In the genomic region with DNA sequence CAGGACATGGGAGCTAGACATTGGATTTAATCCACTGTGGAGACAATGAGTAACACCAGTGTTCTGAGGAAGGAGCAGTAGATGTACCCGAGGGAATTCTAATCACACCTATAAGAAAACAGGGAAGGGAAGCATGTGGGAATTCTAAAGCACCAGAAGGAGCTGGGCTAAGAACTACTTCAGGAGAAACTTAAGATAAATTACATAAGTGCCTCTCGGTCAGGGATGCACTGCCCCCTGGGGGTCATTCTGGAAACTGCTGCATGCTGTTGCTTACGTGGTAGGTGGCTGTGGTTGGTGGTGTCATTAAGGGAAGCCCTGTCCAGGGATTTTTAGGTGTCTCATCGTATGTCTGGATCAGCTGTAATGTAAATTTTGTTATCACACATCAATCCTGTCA, we compare ENCODE assay signal across 8 mouse cellular contexts. TPM values are rescaled to one million over a fixed set of nuclear protein-coding genes. Genes with fewer than 3 reads are reported as not detected.
DNase-seq lines count a peak whose midpoint lies in the region; ATAC-seq lines count a peak whose summit lies in the region.

No protein-coding gene starts in this region.

- no peaks in the 10 kb centered on the region for H3K27me3 ChIP-seq in limb, embryonic 11.5 days (ENCODE audit: control insufficient read depth, insufficient read depth, low read length)
- H3K27me3 ChIP-seq in splenic B cell, adult 2 months (ENCODE audit: control insufficient read depth, insufficient read depth, low read length, poor library complexity, severe bottlenecking): no peaks in the 10 kb centered on the region

- no peaks in the 10 kb centered on the region for H3K4me1 ChIP-seq in limb, embryonic 11.5 days (ENCODE audit: control insufficient read depth, insufficient read depth, low read length)

- no peak; the same call in 1 of the 2 replicates for ATAC-seq in limb, embryonic 11.5 days (ENCODE audit: insufficient number of reproducible peaks, low FRiP score, low TSS enrichment, low read depth)

- 20% methylated on average over 4 of the region's 4 CpGs for WGBS in limb, embryonic 11.5 days

- H3K4me3 ChIP-seq in limb, embryonic 11.5 days (ENCODE audit: low read depth, low read length): no peak overlapping the region

- intact Hi-C loops in gastrocnemius, postnatal 36 days (cut with DNase I): loop anchor here (1.0 to 5.0 kb wide), 2 partner anchors 256 to 480 kb away; no protein-coding TSS in a partner anchor

- no peaks in the 10 kb centered on the region for H3K36me3 ChIP-seq in limb, embryonic 11.5 days (ENCODE audit: control insufficient read depth, insufficient read depth, low read length)
- no peaks in the 10 kb centered on the region for H3K36me3 ChIP-seq in splenic B cell, adult 2 months (ENCODE audit: control insufficient read depth, insufficient read depth, low read length, poor library complexity, severe bottlenecking)

- no peak overlapping the region for H3K27ac ChIP-seq in limb, embryonic 11.5 days (replicated peaks; ENCODE audit: low read depth, low read length)

- H3K4me2 ChIP-seq in limb, embryonic 11.5 days (ENCODE audit: low read depth, severe bottlenecking): no peak overlapping the region

- DNase-seq in 3134 (ENCODE audit: extremely low read depth, insufficient read length, low spot score): peak; percentile 3
- peak; percentile 78 to 94 for DNase-seq in adrenal gland, adult (ENCODE audit: inconsistent age in 2 of 2, low spot score in 1 of 2)
- peak; percentile 83 for DNase-seq in embryo, embryonic 10 days (ENCODE audit: low spot score)
- peak; percentile 68 to 73 for DNase-seq in gastrocnemius, postnatal 36 days
- DNase-seq in kidney, adult 8-10 months: peak; percentile 66 to 91
- DNase-seq in limb, embryonic 11.5 days (ENCODE audit: low spot score): peak; percentile 86
- peak; percentile 82 for DNase-seq in naive thymus-derived CD4-positive, alpha-beta T cell, adult 2 months (ENCODE audit: low read depth)
- DNase-seq in splenic B cell, adult 2 months (ENCODE audit: low read depth, low spot score): peak; percentile 87

- H3K9me3 ChIP-seq in limb, embryonic 11.5 days (ENCODE audit: control insufficient read depth, low read length): no peaks in the 10 kb centered on the region

- H3K9ac ChIP-seq in limb, embryonic 11.5 days (ENCODE audit: low read length): no peak overlapping the region

RNA-seq across cellular contexts. Expression of a gene that starts 19.0 kb away (rescaled TPM):
- not detected for total RNA-seq in gastrocnemius, postnatal 36 days (2021)
- not detected in 2 replicates for polyA plus RNA-seq in limb, embryonic 11.5 days (2014; fragmentation: Nextera tagmentation; extraction: Ambion mirVana)

Comparison
In these comparisons a context has a peak if more than half of its experiments do, and no peak if none do; other contexts are left out.
1. DNase-seq: peak in every context shown above with its lines; median percentile 87 in splenic B cell, adult 2 months; 86 in adrenal gland, adult; 86 in limb, embryonic 11.5 days; 83 in embryo, embryonic 10 days; 82 in naive thymus-derived CD4-positive, alpha-beta T cell, adult 2 months; 78 in kidney, adult 8-10 months; 70 in gastrocnemius, postnatal 36 days; 3 in 3134.